Mouse (Mus musculus) liver (tissue): ENCODE data around the gene Psmg3.

ENCODE experiments used
- DNase-seq: peaks from one replicate; pipeline ENCODE4 v3.0.0-alpha.2; 2020; ENCODE audit warnings: mixed read lengths

Psmg3 gene

GRCm38 (mm10) chr5:139826357-139827055 lies at the start of gene Psmg3, which contains the start of gene Gm26938:
Gene Psmg3, minus strand, starts transcription at chr5:139826885.
Gene Gm26938, minus strand, starts transcription at chr5:139826407.
- DNase-seq = peak; percentile 85

GRCm38 (mm10) chr5:139871526-139871925 lies 44.8 kb upstream of the Psmg3 start:
- no peak for DNase-seq

- no peak for DNase-seq
Measured at GRCm38 (mm10) chr5:139870886-139871285, 44.2 kb upstream of the Psmg3 start.

DNA sequence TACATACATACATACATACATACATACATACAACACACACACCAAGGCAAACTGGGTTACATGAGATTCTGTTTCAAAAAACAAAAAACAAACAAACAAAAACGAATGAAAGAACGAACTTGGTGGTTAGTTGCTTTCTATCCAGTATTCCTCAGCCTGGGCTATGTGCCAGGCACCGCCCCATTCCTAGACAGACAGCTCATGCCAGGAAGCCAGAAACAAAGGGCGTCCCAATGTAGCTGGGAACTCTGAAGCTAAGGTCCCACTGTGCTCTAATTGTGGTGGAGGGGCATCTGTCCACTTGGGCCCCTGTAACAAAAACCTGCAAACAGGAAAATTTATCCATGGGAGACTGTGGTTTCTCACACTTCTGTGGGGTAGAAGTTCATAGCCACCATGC lies 36.1 kb upstream of the Psmg3 start:
- no peak for DNase-seq

DNA sequence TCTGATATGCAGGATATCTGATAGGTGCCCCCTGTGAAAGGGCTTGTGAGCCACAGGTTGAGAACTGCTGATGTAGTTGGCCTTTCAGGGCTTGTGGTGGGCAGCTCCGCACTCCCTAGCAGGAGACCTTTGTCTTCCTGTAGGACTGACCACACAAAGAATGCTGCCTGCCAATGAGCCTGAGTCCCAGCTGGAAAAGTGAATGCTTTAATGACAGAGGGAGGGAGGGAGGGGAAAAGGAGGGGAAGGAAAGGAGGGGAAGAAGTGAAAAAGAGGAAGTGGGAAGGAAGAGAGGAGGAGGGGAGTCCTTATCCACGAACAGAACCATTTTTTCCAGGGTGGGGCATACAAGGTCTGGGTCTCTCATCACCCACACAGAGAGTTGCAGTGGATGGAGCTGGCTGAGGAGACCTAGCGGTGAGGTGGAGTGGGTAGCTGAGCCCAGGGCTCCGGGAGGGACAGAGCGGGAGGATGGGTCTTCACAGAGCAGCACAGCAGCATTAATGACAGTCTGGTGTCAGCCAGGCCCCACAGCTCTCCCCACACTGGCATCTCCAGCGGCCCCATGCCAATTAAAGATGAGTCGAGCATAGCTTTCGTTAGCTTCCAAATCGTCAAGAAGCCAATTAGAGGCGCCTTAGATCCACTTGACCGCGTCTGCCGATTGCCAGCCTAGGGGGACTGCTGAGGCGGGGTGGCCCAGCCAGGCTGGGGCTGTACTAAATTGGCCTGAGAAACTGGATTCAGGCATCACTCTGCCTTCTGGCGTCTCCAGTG lies 33.8 kb upstream of the Psmg3 start:
- no peak for DNase-seq

GRCm38 (mm10) chr5:139849626-139850320 lies 23.1 kb upstream of the Psmg3 start:
- DNase-seq = no peak

DNA sequence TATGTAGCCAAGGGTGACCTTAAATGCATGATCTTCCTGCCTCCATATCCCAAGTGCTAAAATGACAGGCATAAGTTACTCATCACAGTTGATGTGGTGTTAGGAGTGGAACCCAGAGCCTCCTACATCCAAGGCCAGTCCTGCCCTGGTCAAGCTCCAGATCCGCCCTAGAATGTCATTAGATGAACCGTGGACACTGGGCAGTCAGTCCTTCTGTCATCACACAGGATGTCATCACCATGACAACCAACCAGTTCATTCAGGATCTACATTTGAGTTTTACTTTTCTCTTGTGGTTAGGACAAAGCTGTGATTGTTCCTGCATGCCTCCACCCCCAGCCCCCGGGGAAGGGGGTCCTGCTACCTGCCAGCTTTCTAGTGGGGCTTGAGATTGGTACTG lies 12.5 kb upstream of the Psmg3 start:
- DNase-seq = no peak

DNA sequence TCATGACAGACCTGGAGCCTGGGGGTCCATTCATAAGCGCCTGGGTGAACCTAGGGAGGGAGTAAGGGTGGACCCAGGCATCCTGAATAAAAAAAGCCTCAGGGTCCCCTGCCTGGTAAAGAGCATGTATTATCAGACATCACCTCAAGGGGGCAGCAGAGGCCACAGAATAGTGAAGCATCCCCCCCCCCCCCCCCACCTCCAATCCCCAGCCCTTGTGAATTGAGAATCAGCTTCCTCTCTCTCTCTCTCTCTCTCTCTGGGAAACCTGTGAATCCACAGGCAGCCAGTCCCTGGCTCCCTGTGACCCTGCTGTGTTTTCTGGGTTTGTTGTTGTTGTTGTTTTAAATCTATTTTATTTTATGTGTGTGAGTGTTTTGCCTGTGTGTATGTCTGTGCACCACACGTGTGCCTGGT lies 11.8 kb upstream of the Psmg3 start:
- DNase-seq = peak; percentile 66

- DNase-seq = no peak
Measured at GRCm38 (mm10) chr5:139835706-139836105, 9.0 kb upstream of the Psmg3 start.

GRCm38 (mm10) chr5:139832125-139832524 lies 5.4 kb upstream of the Psmg3 start:
- no peak for DNase-seq

DNA sequence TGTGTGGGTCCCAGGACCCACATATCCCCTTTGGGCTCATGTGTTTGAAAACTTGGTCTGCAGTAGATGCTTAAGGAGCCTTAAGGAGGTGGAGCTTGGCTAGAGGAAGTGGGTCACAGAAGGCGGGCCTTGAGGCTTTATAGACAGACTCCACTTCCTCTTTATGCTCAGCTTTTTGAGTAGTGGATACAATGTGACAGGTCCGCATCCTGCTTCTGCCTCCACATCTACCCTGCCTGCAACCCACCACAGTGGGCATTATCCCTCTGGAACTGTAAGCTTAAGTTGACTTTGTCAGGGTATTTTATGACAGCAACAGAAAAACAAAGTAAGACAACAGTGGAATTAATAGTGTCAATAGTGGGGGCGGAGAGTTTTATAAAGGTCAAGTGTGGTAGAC lies 4.0 kb upstream of the Psmg3 start:
- no peak for DNase-seq

GRCm38 (mm10) chr5:139829384-139829783 lies 2.7 kb upstream of the Psmg3 start:
- no peak for DNase-seq

GRCm38 (mm10) chr5:139827593-139827992 lies 908 bp upstream of the Psmg3 start:
- DNase-seq = no peak

DNA sequence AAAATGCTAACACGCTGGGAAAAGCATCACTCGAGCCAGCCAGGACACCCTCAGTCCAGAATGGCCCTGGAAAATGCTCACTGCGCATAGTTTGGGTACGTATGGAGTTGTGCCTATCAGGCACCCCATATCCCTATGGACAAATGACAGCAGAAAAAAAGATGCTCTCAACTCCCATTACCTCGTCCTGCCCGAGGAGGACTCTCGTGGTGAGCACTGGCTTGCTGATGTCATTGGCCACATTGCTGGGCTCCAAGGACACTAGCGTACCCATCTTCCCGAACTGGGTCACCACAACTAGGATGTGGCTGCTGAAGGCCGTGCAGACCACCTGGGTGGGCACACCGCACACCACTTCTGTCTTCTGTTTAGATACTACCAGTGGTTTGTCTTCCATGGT lies 738 bp downstream of the Psmg3 start:
- no peak for DNase-seq

DNA sequence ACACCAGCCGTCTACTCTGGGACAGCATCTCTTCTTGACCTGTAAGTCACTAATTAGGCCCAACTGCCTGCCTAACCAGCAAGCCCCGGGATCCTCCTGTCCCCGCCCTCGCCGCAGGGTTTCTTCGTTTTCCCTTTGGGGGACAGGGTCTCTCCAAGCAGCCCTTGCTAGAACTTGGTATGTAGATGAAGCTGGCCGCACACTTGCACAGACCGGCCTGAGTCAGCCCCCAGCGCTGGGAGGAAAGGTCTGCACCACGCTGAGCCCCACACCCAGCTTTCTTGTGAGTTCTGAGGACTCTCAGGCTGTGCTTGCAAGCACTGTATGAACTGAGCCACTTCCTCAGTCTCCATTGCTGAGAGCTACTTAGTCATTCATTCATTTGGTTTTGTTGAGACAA lies 2.2 kb downstream of the Psmg3 start:
- no peak for DNase-seq

DNA sequence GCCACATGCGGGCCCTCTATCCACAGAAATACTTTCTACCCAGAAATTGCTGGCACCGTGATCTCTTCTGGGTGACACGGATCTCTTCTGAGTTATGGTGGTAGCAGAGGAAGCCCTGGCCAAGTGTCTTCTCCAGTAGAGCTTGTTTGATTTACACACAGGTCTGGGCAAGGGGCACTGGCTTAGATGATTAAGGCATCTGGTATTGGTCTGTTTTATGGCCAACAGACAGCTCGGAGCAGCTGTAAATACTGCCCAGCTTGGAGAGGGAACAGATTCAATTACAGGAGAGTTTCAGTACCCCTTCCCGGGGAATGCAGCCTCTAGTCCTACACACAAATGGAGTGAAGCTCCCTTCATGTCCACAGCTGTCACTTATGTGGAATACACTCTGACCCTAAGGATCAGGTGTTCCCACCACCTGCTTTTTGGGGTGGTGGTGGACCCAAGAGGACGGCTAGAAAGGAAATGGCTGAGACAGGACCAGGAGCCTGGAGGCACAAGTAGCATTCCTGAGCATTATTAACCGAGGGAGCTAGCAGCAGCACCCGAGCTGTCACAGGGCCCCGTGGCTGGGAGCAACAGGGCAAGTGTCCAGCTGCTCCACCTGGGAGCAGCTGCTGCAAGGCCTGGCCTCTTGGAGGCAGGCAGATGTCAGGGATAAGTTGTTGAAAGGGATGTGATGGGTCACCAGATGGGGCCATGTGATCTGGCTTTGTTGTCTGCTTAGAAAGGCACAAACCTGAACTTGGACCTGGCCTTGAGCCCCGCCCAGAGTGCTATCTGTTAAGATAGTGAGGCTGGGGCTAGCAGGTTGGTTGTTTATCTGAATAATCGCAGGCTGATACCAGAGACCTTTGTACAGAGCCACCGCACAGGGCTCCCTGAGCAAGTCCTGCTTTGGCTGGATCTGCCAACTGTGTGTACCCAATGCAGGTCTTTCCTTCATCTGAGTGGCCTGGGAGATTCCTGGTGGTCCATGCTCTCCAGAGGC lies 4.9 kb downstream of the Psmg3 start:
- no peak for DNase-seq

DNA sequence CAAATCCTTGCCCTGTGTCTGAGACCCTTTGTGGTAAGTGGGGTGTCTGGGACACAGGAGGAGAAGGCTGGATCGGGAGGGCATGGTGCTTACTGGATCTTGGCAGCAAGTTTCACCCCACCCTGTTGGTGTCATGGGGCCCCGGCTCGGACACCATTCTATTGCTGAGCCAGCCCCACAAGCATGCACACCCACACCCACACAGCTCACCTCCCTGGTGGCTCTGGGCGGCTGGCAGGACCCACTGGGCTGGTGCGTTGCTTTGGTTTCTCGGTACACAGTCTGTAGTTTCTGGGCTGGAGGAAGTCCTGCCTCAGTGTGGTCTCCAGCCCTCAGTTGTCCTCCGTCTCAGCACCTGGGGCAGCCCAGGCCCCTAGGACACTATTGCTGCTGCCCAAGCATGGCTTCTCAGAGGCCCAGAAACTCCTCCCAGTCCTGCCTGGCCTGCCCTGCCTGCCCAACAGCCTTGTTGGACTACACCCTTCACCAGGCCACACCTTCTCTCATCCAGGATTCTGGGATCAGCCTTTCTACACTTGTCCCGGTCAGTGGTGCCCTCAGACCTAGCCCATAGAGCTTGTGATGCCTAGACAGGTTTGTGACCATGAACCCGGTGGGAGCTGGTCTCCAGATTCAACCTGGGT lies 7.0 kb downstream of the Psmg3 start, which contains the start of gene Tmem184a:
Tmem184a (minus strand) TSS at position 380 of the 644 bp plus-strand sequence.
- no peak for DNase-seq

- DNase-seq = peak; percentile 87
Measured at GRCm38 (mm10) chr5:139818801-139819200, 7.9 kb downstream of the Psmg3 start.

GRCm38 (mm10) chr5:139818056-139818455 lies 8.6 kb downstream of the Psmg3 start:
- DNase-seq = no peak

- peak; percentile 71 for DNase-seq
Measured at GRCm38 (mm10) chr5:139817292-139817691, 9.4 kb downstream of the Psmg3 start.

GRCm38 (mm10) chr5:139816445-139816844 lies 10.2 kb downstream of the Psmg3 start:
- no peak for DNase-seq

DNA sequence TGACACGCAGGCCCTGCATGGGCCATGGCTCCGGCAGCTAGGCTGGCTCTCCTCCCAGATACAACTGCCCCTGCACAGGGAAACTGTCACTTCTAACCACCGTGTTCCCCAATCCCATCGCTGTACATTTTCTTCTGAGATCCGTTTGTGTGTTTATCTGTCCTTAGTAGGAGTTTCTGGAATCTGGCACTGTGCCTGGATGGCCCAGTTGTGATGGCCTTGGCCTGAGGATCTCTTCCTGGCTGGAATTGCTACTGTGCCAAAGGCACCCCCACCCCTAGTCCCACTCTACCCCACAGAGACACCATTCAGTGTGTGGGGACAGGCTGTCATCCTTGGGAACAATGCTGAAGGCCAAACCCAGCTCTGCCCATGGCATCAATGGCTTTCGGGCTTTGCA lies 10.7 kb downstream of the Psmg3 start:
- DNase-seq = no peak
